Mouse (Mus musculus) mouse embryonic stem cell (cell line): ENCODE measurements at regions not wholly inside any gene's neighbourhood (a gene's known extent, or its start where the extent isn't known, plus 50 kb on each side); places are given as distances from the start of the nearest gene placed in this dataset.
"Not testable (repeated sequence)": the region's sequence is repeated elsewhere in the genome, so short reads cannot be mapped to it uniquely, and the experiment has no call there.

Source experiments
- in situ Hi-C, 2 experiments: fragments of 300-500 bp; cut with MboI; formaldehyde crosslinking; loops; 1 replicate in 1 of 2; 3 replicates in 1 of 2; pipeline ENCODE4 v1.14.3; 2019 to 2020; ENCODE audit warnings: low sequenced_read_pairs in 2 of 2, low pct_unique_long_range_greater_than_20kb in 1 of 2, mixed read lengths in 1 of 2; ENCODE audit not compliant: unreplicated experiment in 1 of 2

- in situ Hi-C loops: no loop called here
These were observed 57.9 kb downstream of the Llph start for GRCm38 (mm10) chr10:120284785-120285184.

GRCm38 (mm10) chr10:120291912-120292311, 65.0 kb downstream of the Llph start:
- in situ Hi-C loops: no loop called here

- in situ Hi-C loops: not testable (repeated sequence)
These were observed 66.5 kb downstream of the Llph start for GRCm38 (mm10) chr10:120293381-120293780.

- in situ Hi-C loops: no loop called here
These were observed 67.6 kb downstream of the Llph start for GRCm38 (mm10) chr10:120294487-120294886.

- in situ Hi-C loops: no loop called here
These were observed 70.4 kb downstream of the Llph start for GRCm38 (mm10) chr10:120297311-120297710.

GRCm38 (mm10) chr10:120298293-120298927, 71.5 kb downstream of the Llph start:
- in situ Hi-C loops: no loop called here

GRCm38 (mm10) chr10:120306010-120306409, 79.1 kb downstream of the Llph start:
- in situ Hi-C loops: loop anchor here (25.0 kb wide), 3 partner anchors 256 to 556 kb away; no protein-coding TSS in a partner anchor

GRCm38 (mm10) chr10:120308681-120309080, 81.8 kb downstream of the Llph start:
- in situ Hi-C loops: loop anchor here (25.0 kb wide), 3 partner anchors 254 to 554 kb away; no protein-coding TSS in a partner anchor
